Mouse (Mus musculus): ENCODE data around the gene Platr17.
"Not testable (repeated sequence)": the region's sequence is repeated elsewhere in the genome, so short reads cannot be mapped to it uniquely, and the experiment has no call there.

Platr17 gene

DNA sequence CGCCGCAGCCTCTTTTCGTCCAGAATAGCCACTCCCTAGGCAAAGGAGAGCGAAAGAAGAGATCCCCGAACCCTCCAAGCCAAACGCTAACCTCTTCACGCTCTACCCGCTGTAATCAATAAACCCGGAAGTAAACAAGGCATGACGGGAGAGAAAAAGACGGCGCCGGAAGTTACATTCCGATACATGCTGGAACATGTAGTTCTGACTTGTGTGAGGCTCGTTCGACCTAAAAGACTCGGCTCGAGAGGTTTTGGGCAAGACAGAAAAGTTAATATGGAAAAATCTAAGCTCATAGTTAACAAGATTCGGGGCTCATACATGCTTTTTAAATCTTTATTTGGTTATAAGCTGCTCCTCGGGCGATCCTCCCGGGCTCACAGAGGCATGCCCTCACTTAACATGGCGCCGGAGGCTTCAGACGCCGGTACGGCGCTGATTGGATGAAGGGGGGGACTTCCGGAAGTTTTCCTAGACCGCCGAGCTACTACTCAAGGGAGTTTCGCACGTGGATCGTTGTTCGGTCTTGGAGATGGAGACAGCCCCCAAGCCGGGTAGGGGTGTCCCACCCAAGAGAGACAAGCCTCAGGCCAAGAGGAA, 35.4 kb downstream of the Platr17 start, which contains the start of the genes Pfdn6 and Wdr46:
Gene Pfdn6 (minus strand): TSS at position 138 of the 600 bp plus-strand sequence.
Gene Wdr46 (plus strand): TSS at position 455 of the 600 bp plus-strand sequence.
- peak; percentile 94 for DNase-seq (ENCODE audit: inconsistent ontology term)

DNA sequence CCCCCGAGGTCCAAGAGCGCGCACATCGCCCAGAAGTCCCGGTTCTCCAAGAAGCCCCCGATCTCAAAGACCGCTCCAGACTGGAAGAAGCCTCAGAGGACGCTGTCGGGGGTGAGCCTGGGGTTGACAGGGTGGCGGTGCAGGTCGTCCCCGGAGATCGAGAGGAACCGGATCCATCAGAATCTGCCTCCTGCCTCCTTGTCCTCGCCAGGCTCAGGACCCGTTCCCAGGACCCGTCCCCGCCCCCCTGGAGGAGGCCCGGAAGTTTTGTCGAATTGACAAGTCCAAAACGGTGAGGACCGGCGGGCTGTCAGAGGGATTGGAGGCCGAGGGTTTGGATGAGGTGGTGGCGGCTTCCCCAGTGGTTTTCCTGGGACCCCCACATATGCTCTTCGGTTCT, 36.0 kb downstream of the Platr17 start:
- DNase-seq (ENCODE audit: inconsistent ontology term): peak; percentile 36

DNA sequence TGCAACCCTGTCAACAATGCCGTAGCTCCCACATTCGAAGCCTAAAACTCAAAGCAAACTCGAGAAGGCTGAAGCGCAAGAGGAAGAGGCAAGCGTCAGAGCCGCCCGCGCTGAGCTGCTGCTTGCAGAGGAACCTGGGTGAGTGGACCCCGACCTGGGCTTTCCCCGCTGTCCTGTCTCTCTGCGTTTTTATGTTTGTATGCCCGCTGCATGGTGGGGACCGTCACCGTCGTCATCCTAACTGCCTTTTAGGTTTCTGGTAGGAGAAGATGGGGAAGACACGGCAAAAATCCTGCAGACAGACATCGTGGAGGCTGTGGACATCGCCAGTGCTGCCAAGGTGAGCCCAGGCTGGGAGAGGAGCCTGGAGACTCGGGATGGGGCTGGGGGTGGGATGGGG, 36.4 kb downstream of the Platr17 start:
- no peak for DNase-seq (ENCODE audit: inconsistent ontology term)

DNA sequence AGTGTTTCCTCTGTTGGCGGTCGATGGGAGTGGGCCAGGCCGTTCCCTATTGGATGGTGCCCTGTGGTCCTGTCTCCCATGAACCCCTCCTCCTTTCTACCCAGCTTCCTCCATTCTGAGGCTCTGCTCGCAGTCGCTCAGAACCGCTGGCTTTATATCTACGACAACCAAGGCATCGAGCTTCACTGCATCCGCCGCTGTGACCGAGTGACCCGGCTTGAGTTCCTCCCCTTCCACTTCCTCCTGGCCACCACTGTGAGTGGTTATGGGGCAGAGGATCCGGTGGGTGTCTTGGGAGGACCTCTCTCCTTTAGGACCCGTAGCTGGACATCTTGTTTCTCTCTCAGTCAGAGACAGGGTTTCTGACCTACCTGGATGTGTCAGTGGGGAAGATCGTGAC, 38.5 kb downstream of the Platr17 start:
- DNase-seq (ENCODE audit: inconsistent ontology term): no peak

DNA sequence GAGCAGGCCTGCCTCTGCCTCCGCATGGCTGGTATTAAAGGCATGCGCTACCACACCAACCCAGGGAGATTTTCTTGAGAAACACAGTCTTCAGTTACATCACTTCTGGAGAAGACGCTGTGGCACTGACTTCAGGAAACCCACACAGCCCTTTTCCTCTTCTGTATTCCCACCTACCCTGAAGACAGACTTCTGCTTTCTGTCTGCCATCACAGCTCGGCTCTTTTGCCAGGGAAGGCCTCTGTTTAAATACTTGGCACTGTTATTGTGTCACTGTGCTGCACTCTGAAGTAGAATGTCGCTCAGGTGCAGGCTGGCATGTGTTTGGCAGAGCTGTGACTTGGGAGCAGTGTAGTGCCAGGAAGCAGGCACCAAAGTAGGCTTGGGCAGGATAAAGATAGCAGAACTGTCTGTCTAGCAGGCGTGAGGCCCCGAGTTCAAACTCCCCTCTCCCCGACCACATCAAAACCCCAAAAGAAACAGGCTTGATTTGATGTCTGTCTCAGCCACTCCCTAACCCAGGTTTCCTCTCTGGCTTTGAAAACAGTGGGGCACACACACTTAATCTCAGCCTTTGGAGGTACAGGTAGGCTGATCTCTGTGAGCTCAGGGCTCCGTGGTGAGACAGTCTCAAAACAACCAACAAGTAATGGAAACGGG, 42.6 kb downstream of the Platr17 start:
- no peak for DNase-seq (ENCODE audit: inconsistent ontology term)

DNA sequence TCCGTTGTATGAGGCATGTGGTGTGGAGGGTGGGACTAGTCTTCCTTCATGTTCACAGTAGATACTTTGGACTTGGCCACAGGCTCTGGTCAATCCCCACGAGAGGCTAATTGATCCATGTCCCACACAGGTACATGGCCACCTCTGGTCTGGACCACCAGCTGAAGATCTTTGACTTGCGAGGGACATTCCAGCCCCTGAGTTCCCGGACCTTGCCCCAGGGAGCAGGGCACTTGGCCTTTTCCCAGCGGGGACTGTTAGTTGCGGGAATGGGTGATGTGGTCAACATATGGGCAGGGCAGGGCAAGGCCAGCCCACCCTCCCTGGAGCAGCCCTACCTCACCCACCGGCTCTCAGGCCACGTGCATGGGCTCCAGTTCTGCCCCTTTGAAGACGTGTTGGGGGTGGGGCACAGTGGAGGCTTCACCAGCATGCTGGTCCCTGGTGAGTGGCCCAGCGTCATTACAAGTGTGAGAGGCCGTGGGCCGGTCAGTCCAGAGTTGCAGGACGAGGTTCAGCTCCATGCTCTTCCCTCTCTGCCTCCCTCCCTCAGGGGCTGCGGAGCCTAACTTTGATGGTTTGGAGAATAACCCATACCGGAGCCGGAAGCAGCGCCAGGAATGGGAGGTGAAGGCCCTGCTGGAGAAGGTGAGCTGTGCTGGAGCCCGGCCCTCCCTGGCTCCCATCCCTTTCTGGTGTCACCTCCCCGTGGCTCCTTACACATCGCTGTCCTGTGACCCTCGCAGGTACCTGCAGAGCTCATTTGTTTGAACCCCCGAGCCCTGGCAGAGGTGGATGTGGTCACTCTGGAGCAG, 43.4 kb downstream of the Platr17 start:
- DNase-seq (ENCODE audit: inconsistent ontology term): no peak

DNA sequence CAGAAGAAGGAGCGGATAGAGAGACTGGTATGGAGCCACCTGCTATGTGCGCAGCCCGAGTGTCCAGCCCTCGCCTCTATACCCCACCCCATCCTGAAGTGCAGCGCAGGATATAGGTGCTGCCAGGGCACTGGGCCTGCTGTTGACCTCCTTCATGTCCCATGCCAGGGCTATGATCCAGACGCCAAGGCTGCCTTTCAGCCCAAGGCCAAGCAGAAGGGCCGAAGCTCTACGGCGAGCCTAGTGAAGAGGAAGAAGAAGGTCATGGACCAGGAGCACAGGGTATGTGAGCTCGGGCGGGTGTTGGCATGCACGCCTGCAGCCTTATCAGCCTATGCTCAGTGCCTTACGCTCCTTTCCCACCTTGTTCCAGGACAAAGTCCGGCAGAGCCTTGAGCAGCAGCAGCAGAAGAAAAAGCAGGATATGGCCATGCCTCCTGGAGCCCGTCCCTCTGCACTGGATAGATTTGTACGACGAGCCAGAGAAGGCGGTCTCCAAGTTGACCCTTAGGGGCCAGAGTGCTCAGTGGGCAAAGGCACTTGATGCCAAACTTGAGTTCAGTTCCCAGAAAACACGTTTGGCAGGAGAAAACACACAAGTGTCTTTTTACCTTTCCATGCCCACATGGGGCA, 44.1 kb downstream of the Platr17 start:
- no peak for DNase-seq (ENCODE audit: inconsistent ontology term)

DNA sequence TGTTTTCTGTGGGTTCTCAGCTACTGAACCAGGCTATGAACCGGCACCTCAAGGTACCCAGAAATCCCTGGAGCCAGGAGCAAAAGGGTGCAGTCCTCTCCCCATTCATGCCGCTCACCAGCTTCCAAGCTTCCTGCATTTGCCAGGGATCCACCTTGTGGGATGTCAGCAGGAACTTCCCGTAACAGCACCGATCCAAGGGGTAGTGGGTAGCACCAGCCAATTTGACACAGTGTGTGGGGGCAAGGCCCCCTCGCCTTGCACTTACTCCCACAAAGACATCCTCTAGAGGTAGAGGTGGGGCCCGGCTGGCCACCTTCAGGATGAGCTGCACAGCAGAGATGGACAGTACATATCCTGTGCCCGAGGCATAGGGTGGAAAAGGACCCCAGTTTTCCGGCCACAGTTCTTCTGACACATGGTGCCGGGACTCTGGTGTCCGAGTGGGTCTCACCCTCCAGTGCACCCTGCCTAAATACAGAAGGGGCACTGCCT, 45.2 kb downstream of the Platr17 start:
- DNase-seq (ENCODE audit: inconsistent ontology term): no peak

DNA sequence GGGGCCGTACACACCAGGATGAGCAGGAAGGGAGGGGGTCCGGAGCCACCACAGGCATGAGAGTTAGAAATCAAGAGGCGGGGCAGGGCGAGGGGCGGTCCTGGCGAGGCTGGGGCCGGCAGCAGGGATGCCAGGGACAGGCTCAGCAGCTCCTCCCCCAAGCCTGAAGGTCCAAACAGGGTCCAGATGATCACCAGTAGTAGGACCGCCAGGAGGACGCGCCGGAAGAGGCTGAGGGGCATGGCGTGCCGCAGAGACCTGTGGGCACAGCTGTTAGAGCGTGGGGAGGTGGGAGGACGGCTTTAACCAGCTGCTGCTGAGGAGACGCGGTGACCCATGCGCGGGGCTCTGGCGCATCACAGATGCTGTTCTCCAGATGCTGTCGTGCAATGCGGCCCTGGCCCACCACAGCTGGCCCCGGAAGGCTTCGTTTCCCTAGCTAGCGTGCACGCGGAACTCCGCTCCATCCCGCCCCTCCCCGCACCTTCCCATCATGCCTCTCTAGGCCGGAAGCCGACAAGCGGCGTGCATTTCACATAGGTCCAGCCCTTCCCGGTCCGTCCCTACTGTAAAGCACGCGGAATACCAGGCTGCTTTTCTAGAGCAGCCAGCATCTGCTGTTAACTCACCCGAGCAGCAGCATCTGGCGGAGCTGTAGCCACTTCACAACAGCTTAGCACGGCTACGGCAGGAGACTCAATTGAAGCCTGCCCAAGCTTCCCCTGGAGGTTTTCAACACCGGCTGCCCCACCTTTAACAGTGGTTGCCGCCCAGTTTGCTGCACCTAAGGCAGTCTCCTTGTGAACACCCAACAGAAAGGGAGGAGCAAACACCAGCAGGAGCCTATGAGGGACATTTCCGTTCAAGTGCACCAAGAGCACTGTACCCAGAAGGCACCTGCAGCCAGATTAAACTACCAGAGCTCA, 46.3 kb downstream of the Platr17 start, which contains the start of gene B3galt4:
Gene B3galt4 (minus strand): TSS at position 468 of the 926 bp plus-strand sequence.
- DNase-seq (ENCODE audit: inconsistent ontology term): peak; percentile 84

DNA sequence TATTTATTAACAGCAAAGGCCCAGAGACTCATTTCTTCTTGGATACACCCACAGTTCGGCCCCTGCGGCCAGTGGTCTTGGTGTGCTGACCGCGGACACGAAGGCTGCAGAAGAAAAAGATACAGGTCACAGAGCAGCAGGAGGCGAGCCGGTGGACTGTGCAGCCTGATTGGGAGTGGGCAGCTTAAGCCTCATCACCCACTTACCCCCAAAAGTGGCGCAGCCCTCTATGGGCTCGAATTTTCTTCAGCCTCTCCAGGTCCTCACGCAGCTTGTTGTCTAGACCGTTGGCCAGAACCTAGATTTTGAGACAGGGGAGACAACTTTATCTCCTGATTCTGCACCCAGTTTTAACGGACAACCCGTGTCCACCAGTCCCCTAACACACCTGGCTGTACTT, 47.1 kb downstream of the Platr17 start:
- not testable (repeated sequence) for DNase-seq (ENCODE audit: inconsistent ontology term)

DNA sequence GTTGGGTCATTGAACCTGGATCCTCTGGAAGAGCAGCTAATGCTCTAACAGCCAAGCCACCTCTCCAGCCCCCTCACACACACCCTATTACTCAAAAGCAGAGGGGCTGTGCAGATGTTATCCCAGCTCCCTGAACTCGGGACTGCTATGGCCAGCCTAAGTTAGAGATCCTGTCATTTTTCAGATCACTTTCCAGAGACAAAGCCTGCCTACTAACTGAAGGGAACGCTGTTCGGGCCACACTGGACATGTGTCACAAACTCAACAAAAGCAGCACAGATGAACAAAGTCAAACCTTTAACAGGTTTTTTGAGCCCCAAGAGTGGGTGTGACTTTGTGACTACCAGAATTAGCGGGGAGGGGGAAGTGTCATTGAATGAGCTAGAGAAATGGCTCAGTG, 47.9 kb downstream of the Platr17 start:
- no peak for DNase-seq (ENCODE audit: inconsistent ontology term)

DNA sequence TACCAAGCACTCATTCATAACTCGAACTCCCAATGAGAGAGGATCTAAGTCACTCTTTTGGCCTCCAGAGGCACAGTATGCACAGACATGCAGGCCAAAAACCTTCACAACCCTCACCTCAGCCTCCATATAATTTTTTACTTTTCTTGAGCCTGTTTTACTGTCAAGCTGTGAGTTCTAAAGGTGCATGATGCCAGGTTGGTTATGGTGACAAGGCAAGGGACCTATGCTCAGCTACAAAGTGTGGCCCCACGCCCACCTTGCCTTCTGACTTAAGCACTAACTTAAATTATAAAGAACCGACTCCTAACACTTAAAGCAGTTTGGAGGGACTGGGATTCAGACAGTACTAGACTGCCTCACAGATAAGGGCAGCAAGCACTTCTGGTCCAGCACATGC, 48.4 kb downstream of the Platr17 start:
- DNase-seq (ENCODE audit: inconsistent ontology term): no peak

DNA sequence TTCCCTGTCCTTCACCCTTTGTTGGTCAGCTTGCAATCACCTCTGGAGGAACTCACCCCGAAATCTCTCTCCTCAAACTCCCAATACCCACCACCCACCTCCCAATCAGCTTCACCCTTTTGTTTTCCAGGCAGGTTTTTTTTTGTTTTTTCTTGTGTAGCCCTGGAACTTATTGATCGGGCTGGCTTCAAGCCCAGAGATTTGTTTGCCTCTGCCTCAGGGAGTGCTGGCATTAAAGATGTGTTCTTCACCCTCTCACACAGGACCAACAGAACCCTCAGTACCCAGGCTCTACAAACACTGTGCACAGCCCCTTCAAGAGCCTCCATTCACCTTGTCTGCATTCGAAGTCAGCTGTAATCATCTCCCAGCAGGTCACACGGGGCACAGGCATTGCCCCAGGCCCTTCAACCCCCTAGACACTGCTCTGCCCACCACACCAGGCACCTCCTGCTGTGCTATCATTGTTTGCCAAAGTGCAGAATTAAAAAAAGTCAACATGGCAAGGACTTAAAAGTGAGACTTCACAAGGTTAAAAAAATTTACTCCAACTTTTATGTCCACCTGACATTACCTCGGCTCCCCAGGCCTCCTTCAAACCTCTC, 49.1 kb downstream of the Platr17 start:
- DNase-seq (ENCODE audit: inconsistent ontology term): no peak

DNA sequence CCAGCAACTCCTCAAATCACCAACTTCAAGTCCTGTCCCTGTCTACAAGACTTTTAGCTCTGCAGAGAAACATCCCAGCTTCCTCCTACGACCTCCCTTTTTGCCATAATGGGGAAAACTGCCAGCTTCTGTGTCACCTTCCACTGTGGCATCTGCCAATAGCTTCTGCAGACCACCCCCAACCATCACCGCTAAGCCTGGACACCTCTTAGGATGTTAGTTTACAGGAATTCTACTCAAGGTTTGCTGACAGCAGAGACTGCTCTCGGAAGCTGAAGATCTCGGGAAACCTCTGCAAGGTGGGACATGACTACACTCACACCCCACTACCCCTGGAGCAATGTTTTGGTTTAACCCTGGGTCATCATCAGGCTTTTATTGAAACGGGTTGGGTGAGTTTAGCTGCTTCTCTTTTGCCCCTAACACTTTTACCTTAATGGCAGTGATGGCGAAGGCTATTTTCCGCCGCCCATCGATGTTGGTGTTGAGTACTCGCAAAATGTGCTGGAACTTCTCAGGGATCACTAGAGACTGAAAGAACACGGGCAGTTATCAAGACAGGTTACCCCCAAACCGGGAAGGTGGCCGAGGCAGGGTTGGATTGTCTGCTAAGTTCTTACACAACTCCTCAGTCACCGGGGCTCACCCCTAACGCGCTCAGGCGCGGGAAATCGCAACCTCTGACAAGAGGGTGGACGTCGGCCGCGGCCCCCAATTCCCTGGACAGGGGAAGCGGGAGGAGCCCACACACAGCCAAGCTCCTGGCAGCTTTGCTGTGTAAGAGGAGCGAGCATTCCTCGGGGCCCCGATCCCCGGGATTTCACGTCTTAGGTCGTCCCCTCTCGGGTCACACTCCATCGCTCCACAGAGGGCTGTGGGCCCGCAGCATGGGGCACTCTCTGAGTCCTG, 50.0 kb downstream of the Platr17 start:
- DNase-seq (ENCODE audit: inconsistent ontology term): no peak

DNA sequence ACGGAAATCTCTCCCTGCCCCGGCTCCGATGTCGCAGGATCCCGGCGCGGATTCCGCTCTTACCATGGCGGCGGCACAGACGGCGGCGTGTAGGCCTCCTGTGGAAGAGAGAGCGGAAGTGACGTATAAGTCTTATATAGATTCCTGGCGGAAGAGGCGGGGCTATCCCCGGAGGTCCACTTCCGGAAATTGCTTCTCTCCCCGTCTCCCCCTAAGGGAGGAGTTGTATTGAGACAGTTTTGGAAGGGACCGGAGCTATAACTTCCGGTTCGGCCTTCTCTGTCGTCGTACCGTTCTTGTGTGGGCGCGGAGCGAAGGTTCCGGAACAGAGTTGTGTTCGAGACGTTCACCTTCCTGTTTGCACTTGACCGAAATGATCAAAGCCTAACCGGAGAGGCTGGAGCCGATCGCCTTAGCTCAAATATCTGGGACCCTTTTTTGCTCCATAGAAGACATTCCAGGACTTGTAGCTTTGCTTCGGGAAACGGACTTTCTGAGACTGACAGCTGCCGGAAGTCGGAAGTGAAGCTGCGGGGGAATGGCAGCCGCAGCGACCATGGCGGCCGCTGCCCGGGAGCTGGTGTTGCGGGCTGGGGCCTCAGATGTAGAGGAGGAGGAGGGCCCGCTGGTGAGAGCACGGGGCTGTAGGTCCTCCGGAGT, 50.8 kb downstream of the Platr17 start, which contains the start of the genes Vps52 and Rps18:
Gene Vps52 (plus strand): TSS at position 258 of the 660 bp plus-strand sequence.
Gene Rps18 (minus strand): TSS at position 447 of the 660 bp plus-strand sequence.
- peak; percentile 99 for DNase-seq (ENCODE audit: inconsistent ontology term)
